Mouse (Mus musculus) retina, adult 2 months (tissue): ENCODE results near the gene Rrp12.
"Not testable (repeated sequence)": the region's sequence is repeated elsewhere in the genome, so short reads cannot be mapped to it uniquely, and the experiment has no call there.

Source experiments
- DNase-seq: peaks from one replicate; pipeline ENCODE4 v3.0.0-alpha.2; 2012; ENCODE audit warnings: low read depth, low spot score

Gene Rrp12

GRCm38 (mm10) chr19:41895460-41896318 lies at the start of gene Rrp12:
Gene Rrp12, minus strand, starts transcription at chr19:41896173.
- peak; percentile 88 for DNase-seq

- DNase-seq, result no peak
Observed at GRCm38 (mm10) chr19:41943841-41944240, 47.9 kb upstream of the Rrp12 start.

- no peak for DNase-seq
Observed at GRCm38 (mm10) chr19:41938539-41938938, 42.6 kb upstream of the Rrp12 start.

- no peak for DNase-seq
Observed at GRCm38 (mm10) chr19:41935921-41936320, 39.9 kb upstream of the Rrp12 start.

GRCm38 (mm10) chr19:41934124-41934523 lies 38.2 kb upstream of the Rrp12 start:
- DNase-seq, result no peak

- DNase-seq, result peak; percentile 97
Observed at GRCm38 (mm10) chr19:41933179-41934086, 37.5 kb upstream of the Rrp12 start, which contains the start of the genes Exosc1 and Zdhhc16. Gene Exosc1, minus strand, starts transcription at chr19:41933423. Gene Zdhhc16, plus strand, starts transcription at chr19:41933480.

- DNase-seq, result no peak
Observed at GRCm38 (mm10) chr19:41932686-41933085, 36.7 kb upstream of the Rrp12 start.

GRCm38 (mm10) chr19:41920412-41921067 lies 24.6 kb upstream of the Rrp12 start:
- DNase-seq, result no peak

GRCm38 (mm10) chr19:41919471-41919870 lies 23.5 kb upstream of the Rrp12 start:
- no peak for DNase-seq

GRCm38 (mm10) chr19:41916853-41917252 lies 20.9 kb upstream of the Rrp12 start:
- no peak for DNase-seq

GRCm38 (mm10) chr19:41915294-41915693 lies 19.3 kb upstream of the Rrp12 start:
- DNase-seq, result no peak

GRCm38 (mm10) chr19:41914592-41914882 lies 18.6 kb upstream of the Rrp12 start:
- not testable (repeated sequence) for DNase-seq

GRCm38 (mm10) chr19:41913774-41914591 lies 18.0 kb upstream of the Rrp12 start:
- no peak for DNase-seq

GRCm38 (mm10) chr19:41912121-41913080 lies 16.4 kb upstream of the Rrp12 start:
- DNase-seq, result no peak

- peak; percentile 99 for DNase-seq
Observed at GRCm38 (mm10) chr19:41911178-41912073, 15.5 kb upstream of the Rrp12 start, which contains the start of gene Pgam1. Gene Pgam1, plus strand, starts transcription at chr19:41911923.

GRCm38 (mm10) chr19:41910396-41910795 lies 14.4 kb upstream of the Rrp12 start:
- no peak for DNase-seq

- DNase-seq, result no peak
Observed at GRCm38 (mm10) chr19:41908736-41909135, 12.8 kb upstream of the Rrp12 start.

GRCm38 (mm10) chr19:41907079-41907760 lies 11.2 kb upstream of the Rrp12 start:
- no peak for DNase-seq
